Mouse (Mus musculus): ENCODE results near the gene Zbtb45.

DNA sequence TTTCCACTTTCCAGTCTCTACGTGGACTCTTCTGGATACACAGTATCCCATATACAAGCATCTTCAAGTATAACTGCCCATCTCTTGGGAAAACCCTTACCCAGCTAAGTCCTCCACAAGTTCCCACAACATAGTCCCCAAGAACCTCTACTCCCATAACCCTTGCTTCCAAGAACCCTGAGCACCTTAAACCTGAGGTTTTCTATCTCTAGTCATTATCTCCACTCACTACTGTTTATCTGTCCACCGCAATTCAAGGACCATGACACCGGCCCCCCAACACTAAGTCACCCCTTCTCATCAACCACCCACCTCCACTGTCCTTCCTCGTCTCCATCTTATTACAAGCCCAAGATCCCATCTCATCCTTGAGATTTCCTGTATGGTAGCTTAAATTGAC is 27.0 kb upstream of the Zbtb45 start:
- TF ChIP-seq CTCF (IDR thresholded peaks at IDR 0.05) (no peak), EP300 (IDR thresholded peaks at IDR 0.05) (no peak)
